Mouse (Mus musculus) frontal cortex, postnatal 36 days (tissue): ENCODE results near the gene Spint2.

Source experiments
- DNase-seq, 2 experiments: peaks; one replicate each; pipeline ENCODE4 v3.0.0; 2022; ENCODE audit warnings: low spot score in 2 of 2

The Spint2 gene

DNA sequence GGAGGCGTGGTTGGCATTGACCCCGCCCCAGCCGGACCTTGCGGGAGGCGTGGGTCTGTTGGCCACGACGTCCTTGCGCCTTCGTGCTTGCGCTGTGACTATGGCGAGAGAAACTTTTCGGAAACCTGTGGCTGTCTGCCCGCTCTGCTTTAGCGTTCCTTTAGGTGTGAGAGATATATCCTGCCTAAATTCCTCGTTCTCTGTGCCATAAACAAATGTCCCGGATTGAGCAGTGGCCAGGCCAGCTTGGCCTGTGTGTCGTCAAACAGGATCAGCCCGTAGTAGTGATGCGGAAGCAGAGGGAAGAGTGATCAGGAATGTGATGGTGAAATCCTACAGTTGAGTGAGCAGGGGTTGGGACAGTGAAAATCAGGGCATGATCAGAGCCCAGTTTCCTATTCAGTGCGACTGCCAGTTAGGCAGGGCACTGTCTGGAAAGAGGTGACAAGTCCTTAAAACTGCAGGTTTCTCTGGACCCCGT, 402 bp upstream of the Spint2 start:
- no peak for DNase-seq

DNA sequence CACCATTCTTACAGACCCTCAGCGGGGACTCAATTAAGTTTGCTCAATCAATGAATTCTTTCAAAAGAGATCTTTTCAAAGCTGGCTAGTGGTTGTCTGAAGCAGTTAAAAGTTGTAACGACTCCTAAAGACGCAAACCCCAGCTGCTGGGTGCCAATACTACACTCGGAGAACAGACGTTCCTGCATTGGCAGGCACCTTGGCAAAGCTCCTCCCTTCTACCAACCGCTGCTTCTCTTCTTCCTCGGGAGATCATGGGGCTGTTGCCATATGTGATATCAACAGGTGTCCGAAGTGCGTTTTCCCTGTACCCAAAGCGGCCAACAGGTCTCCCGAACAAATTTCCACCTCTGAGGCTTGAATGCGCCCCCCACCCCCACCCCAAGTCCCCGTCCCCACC, 911 bp downstream of the Spint2 start:
- no peak for DNase-seq

- DNase-seq, result no peak
Observed at GRCm38 (mm10) chr7:29279924-29280323, 1.8 kb downstream of the Spint2 start.

DNA sequence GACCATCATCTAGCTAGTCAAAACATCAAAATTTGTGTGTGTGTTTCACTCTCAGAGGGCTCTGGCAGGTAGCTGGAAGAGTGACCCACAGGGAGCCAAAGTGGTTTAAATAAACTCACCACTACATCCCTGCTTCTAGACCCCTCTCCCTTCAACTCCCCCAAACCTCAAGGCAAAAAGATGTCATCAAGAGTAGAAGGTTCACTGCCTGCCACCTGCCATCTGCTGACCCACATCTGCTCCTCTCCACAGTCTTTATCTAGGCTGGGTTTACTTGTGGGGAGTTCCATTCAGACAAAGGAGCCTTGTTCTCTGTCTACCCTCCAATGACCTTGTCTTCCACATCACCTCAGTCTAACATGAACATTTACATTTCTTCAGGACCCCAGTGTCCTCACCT, 2.5 kb downstream of the Spint2 start:
- DNase-seq, result no peak

GRCm38 (mm10) chr7:29277510-29277909, 4.2 kb downstream of the Spint2 start:
- DNase-seq, result no peak

GRCm38 (mm10) chr7:29276715-29277114, 5.0 kb downstream of the Spint2 start:
- DNase-seq, result no peak

DNA sequence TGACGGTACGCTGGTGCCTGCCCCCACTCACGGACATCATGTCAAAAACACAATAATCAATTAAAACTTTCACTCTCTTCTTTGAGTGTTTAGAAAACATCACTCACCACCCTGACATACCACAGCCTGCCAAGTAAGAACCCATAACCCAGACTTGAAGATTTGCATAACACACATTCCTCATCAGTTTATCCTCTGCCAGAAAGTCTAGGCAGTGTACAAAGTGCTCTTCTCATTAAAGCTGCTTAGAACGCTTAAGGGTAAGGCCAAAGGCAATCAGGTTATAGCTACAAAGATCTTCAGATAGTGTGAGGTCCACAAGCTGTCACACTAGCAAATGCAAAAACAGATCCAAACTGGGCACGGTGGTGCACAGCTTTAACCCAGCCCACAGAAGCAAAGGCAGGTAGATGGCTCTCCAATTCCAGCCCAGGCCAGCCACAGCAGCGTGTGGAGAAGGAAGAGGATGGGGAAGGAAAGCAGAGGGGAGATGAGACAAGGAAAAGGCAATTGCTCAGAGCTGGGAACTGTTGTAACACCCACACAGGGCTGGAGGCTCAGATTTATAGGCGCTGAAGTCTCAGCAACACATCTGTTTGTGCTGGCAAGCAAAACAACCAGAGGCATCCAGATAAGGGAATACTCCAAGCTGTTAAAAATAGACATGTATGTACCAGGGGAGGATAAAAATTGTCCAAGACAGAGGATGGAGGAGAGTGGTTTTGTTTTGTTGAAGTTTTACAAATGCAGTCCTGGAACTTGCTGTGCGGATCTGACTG, 9.8 kb downstream of the Spint2 start:
- DNase-seq, result peak; percentile 39 to 51

DNA sequence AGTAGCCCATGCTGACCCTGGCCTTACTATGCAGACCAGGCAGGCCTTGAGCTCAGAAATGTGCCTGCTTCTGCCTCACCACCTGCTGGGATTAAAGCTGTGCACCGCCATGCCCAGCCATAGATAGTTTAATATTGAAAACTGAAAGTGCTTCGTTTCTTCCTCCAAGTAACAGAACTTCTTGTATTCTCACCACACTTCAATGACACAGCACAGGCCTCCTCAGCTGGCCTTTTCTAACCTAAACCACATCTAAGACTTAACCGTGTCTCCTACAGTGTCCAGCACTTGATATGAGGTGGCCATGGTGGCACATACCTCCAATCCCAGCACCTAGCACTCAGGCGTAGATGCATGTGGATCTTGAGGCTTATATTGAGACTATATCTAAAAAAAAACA, 11.3 kb downstream of the Spint2 start:
- DNase-seq, result no peak

DNA sequence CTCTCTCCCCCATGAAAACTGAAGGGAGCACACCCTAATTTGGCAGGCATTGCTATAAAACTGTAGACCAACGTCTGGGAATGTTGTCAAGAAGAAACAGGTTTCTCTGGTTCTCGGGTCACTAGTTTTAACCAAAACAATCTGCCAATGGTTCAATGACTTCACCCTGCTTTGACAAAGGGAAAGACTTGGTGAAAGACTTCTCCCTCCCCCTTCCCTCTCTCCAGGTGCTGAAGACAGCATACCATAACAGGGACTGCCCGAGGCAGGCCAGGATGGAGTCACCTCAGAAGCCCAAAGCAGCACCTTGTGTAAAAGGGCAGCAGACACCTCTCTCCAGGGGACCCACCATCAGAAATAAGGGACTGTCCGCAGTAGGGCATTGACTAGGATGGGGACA, 14.8 kb downstream of the Spint2 start:
- no peak for DNase-seq

- no peak for DNase-seq
Observed at GRCm38 (mm10) chr7:29265636-29266035, 16.1 kb downstream of the Spint2 start.

- DNase-seq, result no peak
Observed at GRCm38 (mm10) chr7:29263831-29264230, 17.9 kb downstream of the Spint2 start.

- DNase-seq, result no peak
Observed at GRCm38 (mm10) chr7:29262151-29262550, 19.6 kb downstream of the Spint2 start.

GRCm38 (mm10) chr7:29259781-29260730, 21.7 kb downstream of the Spint2 start:
- no peak for DNase-seq

DNA sequence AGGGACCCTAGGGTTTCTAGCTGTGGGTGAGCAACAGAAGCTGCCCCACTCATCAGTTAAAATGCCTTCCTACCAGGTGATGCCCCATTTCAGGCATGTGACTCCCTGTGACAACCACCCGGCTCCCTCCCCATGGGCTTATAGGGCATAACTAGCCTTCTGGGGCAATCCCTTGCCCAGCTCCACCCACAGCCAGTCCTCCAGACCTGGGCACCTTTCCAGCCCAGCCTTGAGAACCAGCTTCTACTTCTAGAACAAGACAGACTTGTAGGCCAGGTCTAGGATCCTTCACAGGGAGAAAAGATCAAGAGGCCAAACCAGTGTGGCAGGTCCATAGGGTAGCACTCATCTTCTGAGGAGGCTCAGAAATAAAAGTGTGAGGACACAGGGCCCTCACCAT, 24.3 kb downstream of the Spint2 start:
- no peak for DNase-seq

- no peak for DNase-seq
Observed at GRCm38 (mm10) chr7:29255875-29256274, 25.8 kb downstream of the Spint2 start.

GRCm38 (mm10) chr7:29253842-29254241, 27.9 kb downstream of the Spint2 start:
- no peak for DNase-seq

DNA sequence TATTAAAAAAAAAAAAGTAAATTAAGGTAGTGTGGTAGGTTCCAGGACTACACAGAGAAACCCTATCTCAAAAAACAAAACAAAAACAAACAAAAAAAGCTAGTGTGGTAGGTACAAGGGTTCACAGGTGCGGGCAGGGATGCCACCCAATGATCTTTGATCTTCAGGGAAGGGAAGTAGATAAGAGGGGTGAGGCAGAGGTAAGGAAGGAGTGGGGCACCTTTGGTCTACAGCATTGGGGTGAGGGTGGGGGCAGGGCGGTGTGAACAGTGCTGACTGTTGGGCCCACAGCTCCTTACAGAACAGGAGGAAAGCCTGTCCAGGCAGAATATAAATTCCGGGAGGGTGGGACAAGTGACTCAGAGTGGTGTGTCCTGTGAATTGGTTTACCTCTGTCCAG, 30.5 kb downstream of the Spint2 start:
- no peak for DNase-seq

DNA sequence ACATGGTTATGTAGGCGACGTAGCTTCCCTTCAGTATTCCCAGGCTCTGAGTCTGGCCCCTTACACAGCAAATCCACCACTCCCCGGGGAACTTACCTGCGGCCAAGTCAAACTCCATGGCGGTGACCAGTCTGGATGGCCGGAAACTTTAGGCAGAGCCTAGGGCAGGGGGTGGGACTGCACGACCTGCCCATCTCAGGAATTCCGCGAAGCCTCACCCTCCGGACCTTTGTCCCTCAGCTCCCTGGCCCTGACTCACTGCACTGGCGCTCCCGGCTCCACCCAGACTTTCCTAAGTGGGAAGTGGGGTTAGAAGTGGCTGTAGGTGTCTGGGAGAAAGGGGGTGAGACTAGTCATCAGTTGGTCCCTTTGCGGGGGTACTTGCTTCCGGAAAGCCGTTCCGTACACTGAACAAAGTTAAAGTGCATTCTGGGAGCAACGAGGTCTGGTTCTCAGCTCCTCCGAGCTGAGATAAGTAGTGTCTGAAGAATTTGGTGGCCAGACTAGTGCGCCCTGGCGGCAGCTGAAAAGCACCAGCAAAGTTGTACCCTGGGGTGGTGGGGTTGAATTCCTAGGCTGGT, 33.4 kb downstream of the Spint2 start, which contains the start of gene 2200002D01Rik:
TSS of gene 2200002D01Rik (minus strand) at position 206 of the 581 bp plus-strand sequence.
- DNase-seq, result no peak

- no peak for DNase-seq
Observed at GRCm38 (mm10) chr7:29247706-29248105, 34.0 kb downstream of the Spint2 start.

DNA sequence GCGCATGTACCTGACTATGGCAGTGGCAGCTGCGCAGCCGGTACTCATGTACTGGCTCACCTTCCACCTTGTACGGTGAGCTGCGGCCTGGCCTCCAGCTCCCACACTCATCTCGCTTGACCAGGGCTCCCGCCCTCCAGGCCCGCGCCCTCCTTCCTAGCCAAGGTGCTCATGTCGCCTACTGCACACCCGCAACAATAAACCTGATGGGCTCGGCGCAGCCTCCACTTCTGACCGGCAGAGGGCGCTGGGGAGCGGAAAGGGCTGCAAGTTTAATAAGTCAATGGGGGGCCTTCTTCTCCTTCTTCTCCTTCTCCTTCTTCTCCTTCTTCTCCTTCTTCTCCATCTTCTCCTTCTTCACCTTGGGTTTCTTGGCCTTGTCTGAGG, 34.4 kb downstream of the Spint2 start:
- DNase-seq, result peak; percentile 74 to 77

DNA sequence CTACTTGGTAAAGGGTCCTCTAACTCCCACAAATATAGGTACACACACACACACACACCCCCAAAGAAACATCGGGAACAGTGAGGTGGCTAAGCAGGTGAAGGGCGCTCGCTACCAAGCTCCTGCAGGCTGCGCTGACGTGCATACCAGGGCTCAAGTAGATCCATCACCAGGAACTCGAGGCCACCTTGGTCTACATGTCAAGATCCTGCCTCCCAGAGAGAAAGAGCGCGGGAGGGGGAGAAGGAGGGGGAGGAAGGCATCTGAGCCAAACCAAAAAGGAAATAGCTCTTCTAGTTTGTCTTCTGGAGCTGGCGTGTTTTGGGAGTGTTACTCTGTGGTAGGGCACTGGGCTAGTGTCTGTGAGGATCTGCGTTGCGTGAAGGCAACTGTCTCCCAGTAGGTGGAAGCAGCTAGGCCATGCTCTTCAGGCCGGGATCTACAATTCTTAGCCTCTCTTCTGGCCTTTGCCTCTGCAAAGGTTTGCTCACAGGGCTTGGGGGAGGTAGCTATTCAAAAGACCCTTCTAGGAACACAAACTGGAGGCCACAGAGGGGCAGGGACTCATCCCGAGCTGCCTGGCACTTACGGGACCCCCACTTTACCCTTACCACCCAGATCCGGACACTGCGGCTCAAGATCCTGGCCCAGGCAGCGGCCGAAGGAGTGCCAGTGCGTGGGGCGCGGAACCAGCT, 34.9 kb downstream of the Spint2 start:
- no peak for DNase-seq

GRCm38 (mm10) chr7:29246015-29246414, 35.7 kb downstream of the Spint2 start:
- DNase-seq, result no peak
